Mouse (Mus musculus): ENCODE data around the gene Cldn15.

DNA sequence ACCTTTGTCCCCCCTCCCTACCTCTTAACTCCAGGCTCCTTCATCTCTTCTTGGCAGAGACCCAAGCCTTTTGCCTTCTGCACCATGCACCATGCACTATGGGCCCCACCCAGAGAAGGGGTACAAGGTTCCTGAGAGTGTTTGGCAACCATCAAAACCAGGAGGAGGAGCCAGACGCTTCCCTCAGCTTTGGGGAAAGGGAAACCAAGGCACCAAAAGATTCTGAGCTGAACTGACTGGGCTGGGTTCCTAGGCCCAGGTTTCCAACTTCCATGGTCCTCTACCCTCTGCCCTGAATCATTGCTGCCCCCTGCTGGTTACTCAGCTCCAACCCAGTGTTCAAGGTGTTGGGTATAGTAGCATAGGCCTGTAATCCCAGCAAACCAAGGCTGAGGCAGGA lies 4.3 kb downstream of the Cldn15 start:
- TF ChIP-seq CTCF (IDR thresholded peaks at IDR 0.05; ENCODE audit: low read depth) (peak; percentile 71), EP300 (IDR thresholded peaks at IDR 0.05; ENCODE audit: low read depth) (no peak)
